ENCODE assay signal across 24 mouse cellular contexts in genomic region chr5:124717969-124718368, GRCm38 (mm10). TPM values are rescaled to one million over a fixed set of nuclear protein-coding genes. Genes with fewer than 3 reads are reported as not detected.
A peak's percentile ranks its signal among the peaks of the same experiment; 100 is the strongest.
DNase-seq lines count a peak whose midpoint lies in the region; ATAC-seq lines count a peak whose summit lies in the region.
"Had no signal": no experiment of that assay in that cellular context is flagged by ENCODE, and none has a peak within 500 bp of the region (broad histone marks: within the 10 kb centered on the region; RNA-seq: fewer than 3 reads in every experiment).

No protein-coding gene starts in this region.

- intact Hi-C loops in left cerebral cortex, postnatal 36 days (cut with DNase I), result no loop called here
- intact Hi-C loops in left cerebral cortex, postnatal 10 days (cut with DNase I), result no loop called here
- intact Hi-C loops in gastrocnemius, postnatal 14 days (cut with DNase I; ENCODE audit: low total_unique reads), result no loop called here

- peak; percentile 64; the same call in 1 of the 2 replicates for ATAC-seq in frontal cortex, adult (ENCODE audit: low TSS enrichment)
- ATAC-seq: activated CD4-positive, CD25-positive, alpha-beta regulatory T cell, adult 4 months; CD4-positive, CD25-positive, alpha-beta regulatory T cell, adult 4 months; forebrain, embryonic 14.5 days; Patski had no signal

- no peak for DNase-seq in frontal cortex, postnatal 25 days (ENCODE audit: low spot score in 2 of 2)
- peak; percentile 77 for DNase-seq in heart, adult 11 months
- no peak for DNase-seq in heart, adult 8-10 months (ENCODE audit: low spot score)
- DNase-seq in left cerebral cortex, postnatal 36 days (ENCODE audit: low spot score in 2 of 2), result peak; percentile 15 to 17
- no peak for DNase-seq in left cerebral cortex, postnatal 10 days (ENCODE audit: extremely low spot score in 1 of 2, low spot score in 2 of 2)
- DNase-seq in brain, adult 2 months (ENCODE audit: low read depth, low spot score), result peak; percentile 52
- no peak for DNase-seq in gastrocnemius, postnatal 14 days
- DNase-seq: adrenal gland, adult 8-10 months; adrenal gland, postnatal 14 days; adrenal gland, postnatal 36 days; B cell, adult 2 months; cerebellum, adult 11 months; cerebellum, adult 18-20 months; cerebellum, adult 8-10 months; cerebellum, adult 9-11 months; cerebellum, postnatal 14 days; cerebellum, postnatal 36 days; embryo, embryonic 11 days had no signal

RNA-seq across cellular contexts. Expression of gene Dnah10, which starts 6.9 kb away (rescaled TPM):
- under 1 TPM in 3 of 4 experiments, not detected in 1; 0.03 to 0.06 (median 0.05) TPM for total RNA-seq in heart, adult 8-10 months (2022)
- under 1 TPM; 0.25 to 0.57 TPM for total RNA-seq in left cerebral cortex, postnatal 36 days (2021)
- under 1 TPM; 0.75 to 0.90 TPM for total RNA-seq in left cerebral cortex, postnatal 10 days (2021)
- under 1 TPM; 0.02 to 0.10 TPM for total RNA-seq in gastrocnemius, postnatal 14 days (2021)
- total RNA-seq: common myeloid progenitor, adult 5-6 weeks had no signal

Comparison
In these comparisons a context has a peak if more than half of its experiments do, and no peak if none do; other contexts are left out.
1. DNase-seq: peak in heart, adult 11 months (single experiment), left cerebral cortex, postnatal 36 days (2 of 2) and brain, adult 2 months (single experiment); none in frontal cortex, postnatal 25 days (0 of 2), heart, adult 8-10 months (single experiment), left cerebral cortex, postnatal 10 days (0 of 2) and gastrocnemius, postnatal 14 days (single experiment).